Mouse (Mus musculus) heart, adult 2 months (tissue): ENCODE results near the gene Sstr3. TPM values are rescaled to one million over a fixed set of nuclear protein-coding genes. Genes with fewer than 3 reads are reported as not detected.
A peak's percentile ranks its signal among the peaks of the same experiment; 100 is the strongest.

ENCODE experiments used
- DNase-seq, 2 experiments: peaks; one replicate each; pipeline ENCODE4 v3.0.0; 2021
- H3K27ac ChIP-seq: fragments of 200-600 bp; 2 replicates; pipeline ENCODE4 v1.8.1; 2022
- H3K27me3 ChIP-seq: fragments of 200-500 bp; 2 replicates; pipeline ENCODE4 v1.6.1; 2012; ENCODE audit warnings: mild to moderate bottlenecking, low read length, inconsistent platforms, mixed read lengths; ENCODE audit not compliant: control insufficient read depth, insufficient read depth
- H3K36me3 ChIP-seq: fragments of 200-500 bp; 2 replicates; pipeline ENCODE4 v1.6.1; 2012; ENCODE audit warnings: low read length, inconsistent platforms; ENCODE audit not compliant: control insufficient read depth, insufficient read depth
- H3K4me1 ChIP-seq: fragments of 200-500 bp; 2 replicates; pipeline ENCODE4 v1.6.1; 2011; ENCODE audit warnings: low read length; ENCODE audit not compliant: control insufficient read depth, insufficient read depth
- H3K4me3 ChIP-seq: fragments of 200-600 bp; 2 replicates; pipeline ENCODE4 v1.8.1; 2022
- H3K79me2 ChIP-seq: fragments of 200-500 bp; replicated peaks from 2 replicates; pipeline ENCODE4 v1.6.1; 2012; ENCODE audit warnings: mild to moderate bottlenecking, inconsistent platforms, low read length, moderate library complexity, mixed read lengths; ENCODE audit not compliant: control insufficient read depth, insufficient read depth
- H3K9ac ChIP-seq: fragments of 200-500 bp; 2 replicates; pipeline ENCODE4 v1.6.1; 2012; ENCODE audit warnings: low read depth, mild to moderate bottlenecking, control low read depth, inconsistent platforms, low read length, mixed read lengths
- CTCF ChIP-seq: fragments of 200-600 bp; IDR thresholded peaks from 2 replicates; pipeline ENCODE4 v1.8.1; 2022; ENCODE audit warnings: antibody characterized with exemption, mild to moderate bottlenecking, moderate library complexity
- EP300 ChIP-seq: fragments of 200-500 bp; IDR thresholded peaks from 2 replicates; pipeline ENCODE4 v1.6.1; 2011; ENCODE audit warnings: low read depth, low read length, control low read depth; ENCODE audit not compliant: insufficient read depth
- POLR2A ChIP-seq: fragments of 200-500 bp; IDR thresholded peaks from 2 replicates; pipeline ENCODE4 v1.6.1; 2011; ENCODE audit warnings: mild to moderate bottlenecking, low read depth, low read length, control low read depth; ENCODE audit not compliant: insufficient read depth
- WGBS: fragments of 180-500 bp; shearing (Covaris S2); methylation state at CpG from one replicate; pipeline ENCODE4 v1.1.7; 2018; 5-methylcytosine and 5-hydroxymethylcytosine counted together
- intact Hi-C: fragments of 180-260 bp; cut with DNase I; formaldehyde crosslinking; loops from one replicate; pipeline ENCODE4 v1.15.1; 2025
- polyA plus RNA-seq: library from polyadenylated mRNA; depleted of rRNA; stranded (reverse); fragments of >200 nt; gene quantifications from 2 replicates; pipeline ENCODE4 v1.2.3, GENCODE M21; 2012
- total RNA-seq, 2 experiments: library from RNA; stranded (reverse); gene quantifications; 2 replicates each; pipeline ENCODE4 v1.2.3; 2021

Gene Sstr3
- total and polyA plus RNA-seq, 3 experiments, result not detected

DNA sequence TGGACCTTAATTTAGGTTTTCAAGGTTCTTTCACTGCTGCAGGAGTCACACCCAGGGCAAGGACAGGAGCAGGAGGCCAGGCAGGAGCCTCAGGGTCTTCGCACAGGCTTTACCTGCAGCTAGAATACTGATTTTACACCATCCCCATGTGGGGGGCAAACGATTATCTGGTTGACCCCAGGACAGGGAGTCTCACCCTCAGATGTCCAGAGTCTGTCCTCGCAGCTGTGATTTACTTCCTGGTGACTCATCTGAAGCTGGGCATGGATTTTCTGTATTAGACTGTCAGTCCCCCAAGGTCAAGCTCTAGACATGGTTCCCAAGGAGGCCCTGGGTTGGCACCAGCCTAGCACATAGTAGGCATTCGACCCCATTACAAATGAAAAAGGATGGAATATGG is 1.6 kb upstream of the Sstr3 start:
- intact Hi-C loops, result no loop called here
- no peak overlapping the region for H3K9ac ChIP-seq
- H3K27ac ChIP-seq, result no peak overlapping the region
- no peak for DNase-seq
- H3K27me3 ChIP-seq, result no peaks in the 10 kb centered on the region
- no peak for TF ChIP-seq CTCF
- no peak for TF ChIP-seq POLR2A
- TF ChIP-seq EP300, result no peak
- no peaks in the 10 kb centered on the region for H3K36me3 ChIP-seq
- WGBS, result 67% methylated on average over 4 of the region's 4 CpGs
- no peak overlapping the region for H3K4me3 ChIP-seq
- H3K4me1 ChIP-seq, result no peaks in the 10 kb centered on the region
- H3K79me2 ChIP-seq, result no peaks in the 10 kb centered on the region

DNA sequence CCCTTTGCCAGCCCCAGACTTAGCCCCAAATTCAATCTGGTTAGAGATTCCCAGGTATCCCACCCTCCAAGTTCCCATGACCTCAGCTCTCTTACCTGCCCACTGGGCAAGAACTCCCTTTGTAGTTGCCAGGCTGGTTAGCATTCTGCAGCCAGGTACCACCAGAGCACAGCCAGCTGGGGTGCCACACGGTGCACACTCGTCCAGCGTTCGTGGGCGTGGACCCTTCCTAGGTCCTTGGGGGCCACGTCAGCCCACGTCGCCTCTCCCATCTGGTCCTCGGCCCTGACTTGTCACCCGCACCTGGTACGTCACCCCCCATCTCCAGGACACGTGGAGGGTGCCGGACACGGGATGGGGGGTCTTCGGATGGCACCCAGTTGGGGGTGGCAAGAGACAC is 444 bp downstream of the Sstr3 start:
- TF ChIP-seq EP300, result no peak
- no peak for TF ChIP-seq CTCF
- TF ChIP-seq POLR2A, result no peak
- intact Hi-C loops, result no loop called here
- no peak overlapping the region for H3K9ac ChIP-seq
- H3K79me2 ChIP-seq, result no peaks in the 10 kb centered on the region
- no peak for DNase-seq
- H3K4me1 ChIP-seq, result no peaks in the 10 kb centered on the region
- WGBS, result 70% methylated on average over 15 of the region's 15 CpGs
- H3K36me3 ChIP-seq, result no peaks in the 10 kb centered on the region
- no peak overlapping the region for H3K4me3 ChIP-seq
- H3K27me3 ChIP-seq, result no peaks in the 10 kb centered on the region
- H3K27ac ChIP-seq, result no peak overlapping the region

DNA sequence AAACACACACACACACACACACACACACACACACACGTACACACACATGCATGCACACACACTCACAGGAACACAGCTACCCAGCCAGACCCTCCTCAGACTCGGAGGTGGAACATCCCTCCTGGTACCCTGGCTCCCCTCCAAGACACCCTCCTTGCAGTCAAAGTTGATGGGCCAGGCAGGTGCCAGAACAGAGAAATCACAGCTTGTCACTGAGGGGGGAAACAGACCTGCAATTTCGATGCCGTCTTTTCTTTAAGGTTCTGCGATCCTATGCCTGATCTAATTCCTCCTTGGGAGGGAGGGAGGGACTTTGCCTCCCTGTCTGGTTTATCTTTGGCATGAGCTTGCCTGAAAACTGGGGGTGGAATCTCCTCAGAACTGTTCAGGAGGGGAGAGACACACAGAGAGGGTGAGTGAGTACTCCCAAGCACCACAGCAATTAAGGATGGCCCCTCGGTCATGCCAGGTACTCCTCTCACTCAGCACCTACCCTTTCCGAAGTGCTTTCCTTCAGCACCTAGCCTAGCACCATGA is 1.6 kb downstream of the Sstr3 start:
- Histone ChIP-seq H3K36me3 (no peaks in the 10 kb centered on the region), H3K27me3 (no peaks in the 10 kb centered on the region), H3K4me1 (no peaks in the 10 kb centered on the region), H3K79me2 (no peaks in the 10 kb centered on the region), H3K9ac (no peak overlapping the region), H3K27ac (no peak overlapping the region), H3K4me3 (no peak overlapping the region)
- intact Hi-C loops, result no loop called here
- 56% methylated on average over 7 of the region's 7 CpGs for WGBS
- DNase-seq, result no peak
- TF ChIP-seq POLR2A, result no peak
- no peak for TF ChIP-seq EP300
- no peak for TF ChIP-seq CTCF

DNA sequence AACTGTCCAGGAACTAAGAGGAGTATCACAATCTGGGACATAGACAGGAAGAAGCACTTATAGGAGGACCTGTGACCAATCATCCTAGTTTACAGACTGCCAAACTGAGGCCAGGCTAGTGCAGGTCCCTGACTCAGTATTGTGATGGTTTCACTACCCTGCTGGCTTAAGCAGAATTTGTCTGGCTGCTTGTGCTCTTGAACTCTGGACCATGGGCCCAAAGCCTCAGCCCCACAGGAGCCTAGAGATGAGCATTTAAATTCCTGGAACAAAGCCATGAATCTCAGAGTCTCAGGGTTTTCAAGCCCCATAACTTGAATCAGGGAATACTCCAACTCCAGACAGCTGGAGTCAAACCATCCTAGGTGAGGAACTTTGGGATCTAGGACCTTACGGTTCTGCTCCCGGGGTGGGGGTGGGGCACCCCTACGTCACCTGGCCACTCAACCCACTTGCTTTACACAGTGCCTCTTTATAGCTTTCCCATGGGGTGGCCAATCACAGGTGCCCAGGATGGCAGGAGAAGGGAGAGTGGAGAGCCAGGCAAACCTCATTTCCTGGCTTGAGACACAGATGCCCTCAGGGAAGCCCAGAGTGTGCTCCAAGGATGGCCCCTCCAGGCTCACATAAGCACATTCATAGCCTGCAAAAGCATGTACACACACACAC is 2.3 kb downstream of the Sstr3 start:
- no peak overlapping the region for H3K27ac ChIP-seq
- WGBS, result 65% methylated on average over 3 of the region's 3 CpGs
- intact Hi-C loops, result no loop called here
- H3K4me1 ChIP-seq, result no peaks in the 10 kb centered on the region
- DNase-seq, result no peak
- H3K9ac ChIP-seq, result no peak overlapping the region
- H3K36me3 ChIP-seq, result no peaks in the 10 kb centered on the region
- no peak for TF ChIP-seq EP300
- TF ChIP-seq POLR2A, result no peak
- no peak for TF ChIP-seq CTCF
- no peaks in the 10 kb centered on the region for H3K79me2 ChIP-seq
- no peak overlapping the region for H3K4me3 ChIP-seq
- H3K27me3 ChIP-seq, result no peaks in the 10 kb centered on the region

DNA sequence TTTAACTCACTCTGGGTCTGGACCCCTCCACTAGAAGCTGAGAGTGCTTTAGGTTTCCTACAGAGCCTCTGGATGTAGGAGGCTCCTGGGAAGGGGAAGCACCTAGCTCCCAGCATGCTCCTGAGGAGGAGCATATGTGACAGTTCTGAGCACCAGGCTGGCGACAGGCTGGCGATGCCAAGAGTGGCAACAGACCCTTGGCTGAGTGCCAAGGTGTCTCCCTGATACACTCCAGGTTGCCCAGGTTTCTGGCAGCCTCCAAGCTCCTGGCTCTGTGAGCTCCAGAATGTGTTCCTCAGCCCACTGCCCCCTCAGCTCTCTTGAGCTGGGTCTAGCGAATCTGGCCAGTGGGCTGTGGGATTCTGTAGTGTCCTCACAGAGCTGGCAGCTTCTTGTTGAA is 2.9 kb downstream of the Sstr3 start:
- no peaks in the 10 kb centered on the region for H3K79me2 ChIP-seq
- intact Hi-C loops, result no loop called here
- peak in 1 of 2 experiments; percentile 57 for DNase-seq
- no peaks in the 10 kb centered on the region for H3K27me3 ChIP-seq
- 27% methylated on average over 3 of the region's 3 CpGs for WGBS
- no peak overlapping the region for H3K27ac ChIP-seq
- H3K4me1 ChIP-seq, result no peaks in the 10 kb centered on the region
- no peaks in the 10 kb centered on the region for H3K36me3 ChIP-seq
- H3K4me3 ChIP-seq, result no peak overlapping the region
- no peak overlapping the region for H3K9ac ChIP-seq
- TF ChIP-seq POLR2A (no peak; the same call in 1 of the 2 replicates), EP300 (peak; percentile 92)

DNA sequence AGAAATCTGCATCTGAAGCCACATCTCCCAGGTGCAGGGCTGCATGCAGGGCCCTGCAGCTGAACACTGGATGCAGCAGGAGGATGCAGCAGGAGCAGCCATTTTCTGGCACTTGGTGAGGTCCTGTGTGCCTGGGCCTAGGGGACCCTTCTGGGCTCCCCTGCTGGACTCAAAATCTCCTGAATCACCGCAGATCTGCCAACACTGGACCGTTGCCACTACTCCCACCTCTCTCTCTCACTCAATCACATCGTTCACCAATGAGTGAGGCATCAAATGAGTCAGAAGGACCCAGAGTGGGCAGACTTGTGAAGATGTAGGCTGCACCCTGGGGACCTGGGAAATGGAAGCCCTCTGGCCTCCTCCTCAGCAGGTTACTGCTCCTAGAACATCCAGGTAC is 3.4 kb downstream of the Sstr3 start:
- H3K79me2 ChIP-seq, result no peaks in the 10 kb centered on the region
- H3K4me3 ChIP-seq, result no peak overlapping the region
- no peaks in the 10 kb centered on the region for H3K27me3 ChIP-seq
- no peak overlapping the region for H3K9ac ChIP-seq
- H3K27ac ChIP-seq, result no peak overlapping the region
- TF ChIP-seq POLR2A, result no peak
- TF ChIP-seq CTCF, result no peak
- no peak for TF ChIP-seq EP300
- intact Hi-C loops, result no loop called here
- WGBS, result 55% methylated on average over 3 of the region's 3 CpGs
- H3K4me1 ChIP-seq, result no peaks in the 10 kb centered on the region
- DNase-seq, result no peak
- H3K36me3 ChIP-seq, result no peaks in the 10 kb centered on the region
